Mouse (Mus musculus) heart, embryonic 11.5 days (tissue): ENCODE results near the gene Ypel1. TPM values are rescaled to one million over a fixed set of nuclear protein-coding genes. Genes with fewer than 3 reads are reported as not detected.
A peak's percentile ranks its signal among the peaks of the same experiment; 100 is the strongest.

ENCODE experiments used
- ATAC-seq: fragments of 200-750 bp; cut with Nextera tagmentation; replicated peaks from 2 replicates; pipeline ENCODE4 v1.8.0; 2017; ENCODE audit warnings: moderate library complexity; ENCODE audit not compliant: insufficient number of reproducible peaks, low FRiP score, low TSS enrichment
- H3K27ac ChIP-seq: fragments of 300-500 bp; sonication (generic); 2 replicates; pipeline ENCODE4 v1.5.1; 2014; ENCODE audit warnings: mild to moderate bottlenecking, low read depth, low read length
- H3K27me3 ChIP-seq: fragments of 300-500 bp; sonication (generic); 2 replicates; pipeline ENCODE4 v1.6.1; 2014; ENCODE audit warnings: mild to moderate bottlenecking, low read length, mixed read lengths; ENCODE audit not compliant: control insufficient read depth, insufficient read depth
- H3K36me3 ChIP-seq: fragments of 300-500 bp; sonication (generic); 2 replicates; pipeline ENCODE4 v1.6.1; 2014; ENCODE audit warnings: mild to moderate bottlenecking, low read length, moderate library complexity, mixed read lengths; ENCODE audit not compliant: control insufficient read depth, insufficient read depth
- H3K4me1 ChIP-seq: fragments of 300-500 bp; sonication (generic); 2 replicates; pipeline ENCODE4 v1.6.1; 2014; ENCODE audit warnings: low read length; ENCODE audit not compliant: control insufficient read depth, insufficient read depth
- H3K4me2 ChIP-seq: fragments of 300-500 bp; sonication (generic); 2 replicates; pipeline ENCODE4 v1.6.1; 2014; ENCODE audit warnings: mild to moderate bottlenecking, moderate library complexity
- H3K4me3 ChIP-seq: fragments of 300-500 bp; sonication (generic); 2 replicates; pipeline ENCODE4 v1.5.1; 2014; ENCODE audit warnings: low read depth, low read length
- H3K9ac ChIP-seq: fragments of 300-500 bp; sonication (generic); 2 replicates; pipeline ENCODE4 v1.6.1; 2014; ENCODE audit warnings: mild to moderate bottlenecking, low read depth, low read length, moderate library complexity
- H3K9me3 ChIP-seq: fragments of 300-500 bp; sonication (generic); replicated peaks from 2 replicates; pipeline ENCODE4 v1.6.1; 2016; ENCODE audit warnings: low read length; ENCODE audit not compliant: control insufficient read depth
- WGBS: fragments of 180-500 bp; shearing (Covaris S2); extraction: QIAGEN DNeasy Blood & Tissue Kit; methylation state at CpG from one replicate; pipeline ENCODE4 v1.1.7; 2014; ENCODE audit not compliant: insufficient replicate concordance; 5-methylcytosine and 5-hydroxymethylcytosine counted together
- polyA plus RNA-seq: library from polyadenylated mRNA; unstranded; fragments of >200 nt; fragmentation: Nextera tagmentation; extraction: Ambion mirVana; gene quantifications from 2 replicates; pipeline ENCODE4 v1.2.1, GENCODE M21; 2014

The Ypel1 gene
- polyA plus RNA-seq, 1 experiment from 2014 or later: 20.1 TPM

- H3K27me3 ChIP-seq: no peaks in the 10 kb centered on the region
- no peaks in the 10 kb centered on the region for H3K4me1 ChIP-seq
- no peak for ATAC-seq
- H3K9me3 ChIP-seq: 0 out of 2 replicates have a peak, but pooled peaks cover 5% of the 10 kb centered on the region
- H3K27ac ChIP-seq: no peak overlapping the region
- no peak overlapping the region for H3K9ac ChIP-seq
- H3K4me3 ChIP-seq: no peak overlapping the region
- H3K36me3 ChIP-seq: peaks cover 7% of the 10 kb centered on the region; the same call in 1 of the 2 replicates
- H3K4me2 ChIP-seq: no peak overlapping the region
Measured at GRCm38 (mm10) chr16:17076869-17077268, 7.4 kb downstream of the Ypel1 start.

GRCm38 (mm10) chr16:17078101-17078500, 8.6 kb downstream of the Ypel1 start:
- no peaks in the 10 kb centered on the region for H3K4me1 ChIP-seq
- H3K36me3 ChIP-seq: peaks cover 11% of the 10 kb centered on the region
- no peaks in the 10 kb centered on the region for H3K27me3 ChIP-seq
- H3K27ac ChIP-seq: no peak overlapping the region
- ATAC-seq: no peak
- 0 out of 2 replicates have a peak, but pooled peaks cover 5% of the 10 kb centered on the region for H3K9me3 ChIP-seq
- H3K9ac ChIP-seq: no peak overlapping the region
- no peak overlapping the region for H3K4me3 ChIP-seq
- WGBS: 84% methylated on average over 7 of the region's 7 CpGs
- H3K4me2 ChIP-seq: no peak overlapping the region

GRCm38 (mm10) chr16:17082121-17082792, 12.8 kb downstream of the Ypel1 start:
- H3K27ac ChIP-seq: no peak overlapping the region
- H3K9me3 ChIP-seq: no peaks in the 10 kb centered on the region
- WGBS: 73% methylated on average over 6 of the region's 6 CpGs
- H3K4me1 ChIP-seq: peaks cover 14% of the 10 kb centered on the region
- H3K36me3 ChIP-seq: peaks cover 17% of the 10 kb centered on the region; the same call in 1 of the 2 replicates
- H3K27me3 ChIP-seq: no peaks in the 10 kb centered on the region
- H3K4me3 ChIP-seq: no peak overlapping the region
- no peak overlapping the region for H3K4me2 ChIP-seq
- no peak overlapping the region for H3K9ac ChIP-seq
- ATAC-seq: no peak

- 70% methylated on average over 4 of the region's 4 CpGs for WGBS
- Histone ChIP-seq H3K4me2 (no peak overlapping the region), H3K36me3 (peaks cover 38% of the 10 kb centered on the region), H3K27me3 (no peaks in the 10 kb centered on the region), H3K4me3 (no peak overlapping the region), H3K9me3 (no peaks in the 10 kb centered on the region), H3K9ac (no peak overlapping the region), H3K4me1 (peaks cover 14% of the 10 kb centered on the region), H3K27ac (0 out of 2 replicates have a peak overlapping the region, but pooled peaks have one; percentile 50)
- no peak for ATAC-seq
Measured at GRCm38 (mm10) chr16:17085636-17086035, 16.1 kb downstream of the Ypel1 start.

- H3K27me3 ChIP-seq: no peaks in the 10 kb centered on the region
- H3K9me3 ChIP-seq: no peaks in the 10 kb centered on the region
- no peak for ATAC-seq
- 77% methylated on average over 3 of the region's 3 CpGs for WGBS
- no peak overlapping the region for H3K4me2 ChIP-seq
- H3K27ac ChIP-seq: no peak overlapping the region
- peaks cover 14% of the 10 kb centered on the region for H3K4me1 ChIP-seq
- H3K9ac ChIP-seq: no peak overlapping the region
- H3K36me3 ChIP-seq: peaks cover 38% of the 10 kb centered on the region
- no peak overlapping the region for H3K4me3 ChIP-seq
Measured at GRCm38 (mm10) chr16:17086241-17086640, 16.7 kb downstream of the Ypel1 start.

GRCm38 (mm10) chr16:17086669-17087193, 17.2 kb downstream of the Ypel1 start:
- no peak overlapping the region for H3K9ac ChIP-seq
- no peaks in the 10 kb centered on the region for H3K9me3 ChIP-seq
- H3K27me3 ChIP-seq: no peaks in the 10 kb centered on the region
- peaks cover 38% of the 10 kb centered on the region for H3K36me3 ChIP-seq
- 81% methylated on average over 13 of the region's 13 CpGs for WGBS
- peaks cover 14% of the 10 kb centered on the region for H3K4me1 ChIP-seq
- no peak for ATAC-seq
- H3K4me3 ChIP-seq: no peak overlapping the region
- no peak overlapping the region for H3K27ac ChIP-seq
- H3K4me2 ChIP-seq: no peak overlapping the region

GRCm38 (mm10) chr16:17088346-17088745, 18.9 kb downstream of the Ypel1 start:
- H3K36me3 ChIP-seq: peaks cover 43% of the 10 kb centered on the region
- 81% methylated on average over 3 of the region's 3 CpGs for whole genome bisulfite sequencing

GRCm38 (mm10) chr16:17096938-17097337, 27.4 kb downstream of the Ypel1 start:
- Histone ChIP-seq H3K9me3 (no peaks in the 10 kb centered on the region), H3K27ac (no peak overlapping the region), H3K4me1 (no peaks in the 10 kb centered on the region), H3K27me3 (no peaks in the 10 kb centered on the region), H3K36me3 (peaks cover 55% of the 10 kb centered on the region), H3K9ac (no peak overlapping the region), H3K4me2 (no peak overlapping the region), H3K4me3 (no peak overlapping the region)
- no peak for ATAC-seq
- 92% methylated on average over 3 of the region's 3 CpGs for WGBS

More at GRCm38 (mm10) chr16:17088346-17088745, 18.9 kb downstream of the Ypel1 start:
- Histone ChIP-seq H3K27me3 (no peaks in the 10 kb centered on the region), H3K4me1 (peaks cover 14% of the 10 kb centered on the region), H3K9me3 (no peaks in the 10 kb centered on the region), H3K4me3 (no peak overlapping the region), H3K27ac (no peak overlapping the region), H3K9ac (no peak overlapping the region), H3K4me2 (no peak overlapping the region)
- ATAC-seq: no peak
